Mouse (Mus musculus): Measurements from ENCODE around the gene Ccdc158. TPM values are rescaled to one million over a fixed set of nuclear protein-coding genes. Genes with fewer than 3 reads are reported as not detected.

Gene Ccdc158
- polyA plus RNA-seq (2012; ENCODE audit: low replicate concordance): 0.05 and 0.07 TPM in 2 replicates

GRCm38 (mm10) chr5:92674859-92675573 is at the start of gene Ccdc158:
Gene Ccdc158 (minus strand): TSS chr5:92675271.

GRCm38 (mm10) chr5:92683351-92683807 is 8.3 kb upstream of the Ccdc158 start, which contains the start of gene Shroom3:
Gene Shroom3 (plus strand): TSS chr5:92683435.

GRCm38 (mm10) chr5:92602691-92603690 is 72.1 kb downstream of the Ccdc158 start, which contains the start of gene Stbd1:
Gene Stbd1 (plus strand): TSS chr5:92603041.

Other genes with a start within 250 kb of the Ccdc158 start
- 3.6 and 9.4 TPM in 2 replicates for gene Nup54, start 240.1 kb downstream of the Ccdc158 start, polyA plus RNA-seq (2012; ENCODE audit: low replicate concordance)
- 10.3 and 17.1 TPM in 2 replicates for gene Scarb2, start 168.4 kb downstream of the Ccdc158 start, polyA plus RNA-seq (2012; ENCODE audit: low replicate concordance)
- not detected in 2 replicates for gene Fam47e, start 120.2 kb downstream of the Ccdc158 start, polyA plus RNA-seq (2012; ENCODE audit: low replicate concordance)
- 0.45 and 0.48 TPM in 2 replicates for gene Stbd1, start 72.2 kb downstream of the Ccdc158 start, polyA plus RNA-seq (2012; ENCODE audit: low replicate concordance)
- 0.04 and 0.19 TPM in 2 replicates for gene Shroom3, start 8.2 kb upstream of the Ccdc158 start, polyA plus RNA-seq (2012; ENCODE audit: low replicate concordance)